Mouse (Mus musculus): ENCODE results near the gene Tbx1.

DNA sequence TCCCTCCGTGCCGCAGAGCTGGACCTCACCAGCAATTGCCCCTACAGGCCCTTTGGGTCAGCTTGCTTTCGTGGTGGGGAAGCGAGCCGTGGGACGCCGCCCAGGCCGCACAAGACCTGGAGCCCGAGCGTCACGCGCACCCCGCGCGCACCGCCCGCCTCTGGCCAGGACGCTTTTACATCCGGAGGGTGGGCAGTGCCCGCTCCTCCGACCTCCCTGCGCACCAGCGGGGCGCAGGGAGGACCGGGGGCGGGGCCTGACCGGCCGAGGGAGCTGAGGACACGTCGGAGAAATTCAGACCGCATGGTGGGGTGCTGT lies 1.8 kb downstream of the Tbx1 start:
- TF ChIP-seq EP300 (optimal IDR thresholded peaks at IDR 0.05) (no peak), CTCF (IDR thresholded peaks at IDR 0.05; ENCODE audit: low read depth) (no peak)

Measured in stomach, postnatal 0 days (tissue).